Mouse (Mus musculus) heart, postnatal 4 days (tissue): ENCODE results near the gene Golga4. TPM values are rescaled to one million over a fixed set of nuclear protein-coding genes. Genes with fewer than 3 reads are reported as not detected.

Experiments
- DNase-seq: peaks from one replicate; pipeline ENCODE4 v3.0.0; 2021
- total RNA-seq, 2 experiments: library from RNA; stranded (reverse); gene quantifications; 2 replicates each; pipeline ENCODE4 v1.2.3; 2021

Gene Golga4
- total RNA-seq: 100 to 1,000 TPM; 144 to 146 TPM

DNA sequence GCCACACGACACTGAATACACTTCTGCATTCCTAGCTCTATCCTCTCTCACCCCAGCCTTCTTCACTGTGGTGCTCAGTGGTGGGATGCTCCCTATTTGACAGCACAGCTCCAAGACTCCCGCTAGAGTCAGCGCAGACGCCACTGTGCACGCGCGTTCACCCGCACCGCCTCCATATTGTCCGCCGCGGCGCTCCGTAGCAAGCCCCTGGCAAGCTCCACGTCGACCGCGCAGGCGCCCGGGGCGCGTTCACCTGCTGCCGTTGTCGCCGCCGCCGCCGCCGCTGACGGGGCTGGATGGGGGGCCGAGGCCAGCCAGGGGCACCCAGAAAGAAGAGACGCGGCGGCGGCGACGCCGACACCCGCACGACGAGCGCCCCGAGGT is at the start of gene Golga4:
Golga4 (plus strand) TSS at position 248 of the 384 bp plus-strand sequence.
- DNase-seq: peak; percentile 92

DNA sequence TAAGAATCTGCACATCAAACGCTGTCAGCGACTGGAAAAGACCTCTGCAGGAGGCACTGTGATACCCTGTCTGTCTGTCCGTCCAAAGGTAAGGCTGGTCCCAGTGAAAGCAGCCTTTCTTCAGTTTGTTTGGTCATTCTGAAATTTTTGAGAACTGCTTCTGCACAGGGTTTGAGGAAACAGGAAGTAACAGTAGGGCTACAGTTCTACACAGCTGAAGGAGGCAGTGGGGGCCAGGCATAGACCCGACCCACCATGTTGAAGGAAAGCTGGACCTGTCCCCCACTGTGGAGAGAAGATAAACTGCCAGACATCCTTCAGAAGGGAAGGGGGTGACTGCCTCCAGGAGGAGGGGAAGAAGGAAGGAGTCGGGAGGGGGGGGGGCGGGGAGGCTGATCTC is 49.7 kb upstream of the Golga4 start:
- no peak for DNase-seq

DNA sequence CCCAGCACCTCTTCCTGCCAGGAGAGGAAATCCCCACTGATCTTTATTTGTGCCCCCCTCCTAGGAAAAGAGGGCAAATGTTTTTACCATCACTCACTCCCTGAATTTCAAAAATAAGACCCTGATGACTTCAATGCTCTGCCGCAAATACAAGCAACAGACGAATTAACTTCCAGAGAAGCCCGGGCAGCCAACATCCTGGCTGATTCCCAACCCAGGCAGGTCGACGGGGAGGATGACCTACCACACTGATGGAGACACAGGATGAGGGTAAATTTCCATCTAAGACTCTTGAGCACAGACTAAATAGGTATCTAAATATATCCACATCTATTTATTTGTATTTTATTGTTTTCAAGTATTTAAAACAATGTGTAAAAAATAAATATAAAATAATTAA is 48.0 kb upstream of the Golga4 start:
- no peak for DNase-seq

DNA sequence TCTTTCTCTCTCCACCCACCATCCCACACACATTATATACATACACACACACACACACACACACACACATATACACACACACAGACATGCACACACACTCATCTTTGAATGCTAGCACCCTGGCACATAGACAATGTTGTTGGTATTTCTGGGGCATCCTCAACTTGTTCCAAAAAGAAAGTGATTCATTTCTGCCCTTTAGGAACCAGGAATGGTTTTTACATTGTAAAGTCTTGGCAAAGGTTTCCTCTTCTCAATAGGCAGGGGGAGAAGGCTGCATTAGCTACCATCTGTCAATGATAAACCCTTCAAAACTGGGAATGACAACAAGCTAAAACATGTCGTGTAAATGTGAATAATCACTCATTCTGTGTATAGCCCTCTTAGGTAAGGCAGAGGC is 42.0 kb upstream of the Golga4 start:
- DNase-seq: no peak

DNA sequence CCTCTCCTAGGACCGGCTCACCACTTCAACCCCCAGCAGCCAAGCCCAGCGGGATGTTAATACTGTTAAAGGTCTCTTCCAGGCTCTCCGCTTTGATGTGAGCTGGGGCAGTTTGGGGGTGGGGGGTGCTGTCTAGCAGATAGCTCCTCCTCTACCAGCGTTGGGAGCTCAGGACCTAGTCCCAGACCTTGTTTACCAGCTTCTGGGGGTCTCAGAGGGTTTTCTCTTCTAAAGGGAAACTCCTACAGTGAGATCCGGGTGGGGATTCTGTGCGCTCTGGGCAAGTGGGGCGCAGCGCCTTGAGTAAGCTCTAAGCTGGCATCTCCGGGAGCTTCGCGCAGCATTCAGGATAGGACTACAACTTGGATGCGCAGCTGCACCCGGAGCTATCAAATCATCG is 37.8 kb upstream of the Golga4 start:
- no peak for DNase-seq

DNA sequence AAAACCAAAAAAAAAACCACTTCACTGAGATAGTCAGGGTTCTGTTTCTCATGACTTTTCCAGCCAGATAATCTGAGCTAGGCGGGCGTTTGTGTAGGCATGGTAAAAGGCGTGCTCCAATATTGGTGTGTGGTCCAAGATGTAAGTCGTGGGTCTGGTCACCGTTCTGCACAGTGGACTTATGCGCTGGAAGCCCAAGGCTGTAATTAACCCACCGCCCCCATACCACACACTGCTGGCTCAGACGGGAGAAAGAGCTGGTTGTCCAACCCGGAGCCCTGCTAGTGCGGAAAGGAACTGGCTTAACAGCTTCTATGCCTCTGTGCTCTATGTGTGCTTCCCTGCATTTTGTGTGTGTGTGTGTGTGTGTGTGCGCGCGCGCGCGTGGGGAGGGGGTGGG is 36.8 kb upstream of the Golga4 start:
- no peak for DNase-seq

DNA sequence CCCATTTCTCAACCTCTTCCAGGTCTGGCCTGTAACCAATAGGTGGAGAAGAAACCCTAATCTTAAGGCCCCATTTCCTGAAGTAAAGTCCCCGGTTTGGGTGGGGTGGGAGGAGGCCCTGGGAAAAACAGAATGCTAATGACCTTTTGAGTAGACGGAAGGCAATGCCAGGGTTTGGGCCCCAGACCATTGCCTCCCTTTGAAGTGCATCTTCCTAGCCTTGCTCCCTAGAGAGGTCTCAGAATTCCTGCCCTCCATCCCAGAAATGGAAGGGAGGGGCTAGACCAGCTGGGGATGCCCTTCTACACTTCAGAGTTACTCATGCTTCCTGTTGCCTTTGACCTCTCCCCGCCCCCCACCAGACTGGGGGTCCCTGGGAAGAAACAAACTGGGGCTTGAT is 34.8 kb upstream of the Golga4 start:
- no peak for DNase-seq

DNA sequence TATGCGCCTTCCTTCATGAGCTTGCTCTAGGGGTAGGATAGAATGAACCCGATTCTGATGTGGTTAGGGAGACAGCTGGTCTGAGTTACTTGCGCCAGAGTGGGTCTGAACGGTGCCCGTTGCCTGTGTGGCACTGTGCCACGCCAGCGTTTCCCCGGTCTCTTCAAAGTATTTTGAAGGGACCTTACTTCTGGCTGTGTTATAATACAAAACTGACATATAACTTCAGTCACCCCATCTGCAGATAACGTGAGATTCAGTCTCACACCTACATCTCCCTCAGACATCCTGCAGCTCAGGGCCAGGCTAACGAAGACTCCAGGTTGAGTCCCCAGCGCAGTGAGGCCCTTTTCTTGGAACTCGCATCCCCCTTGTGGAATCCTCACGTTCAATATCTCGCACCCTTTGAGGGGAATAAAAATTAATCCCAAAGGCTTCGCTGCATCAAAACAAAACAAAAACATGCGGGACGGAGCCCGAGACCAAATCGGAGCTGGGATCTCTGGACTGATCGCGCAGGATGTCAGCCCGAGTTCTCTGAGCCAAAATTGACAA is 29.8 kb upstream of the Golga4 start:
- no peak for DNase-seq

DNA sequence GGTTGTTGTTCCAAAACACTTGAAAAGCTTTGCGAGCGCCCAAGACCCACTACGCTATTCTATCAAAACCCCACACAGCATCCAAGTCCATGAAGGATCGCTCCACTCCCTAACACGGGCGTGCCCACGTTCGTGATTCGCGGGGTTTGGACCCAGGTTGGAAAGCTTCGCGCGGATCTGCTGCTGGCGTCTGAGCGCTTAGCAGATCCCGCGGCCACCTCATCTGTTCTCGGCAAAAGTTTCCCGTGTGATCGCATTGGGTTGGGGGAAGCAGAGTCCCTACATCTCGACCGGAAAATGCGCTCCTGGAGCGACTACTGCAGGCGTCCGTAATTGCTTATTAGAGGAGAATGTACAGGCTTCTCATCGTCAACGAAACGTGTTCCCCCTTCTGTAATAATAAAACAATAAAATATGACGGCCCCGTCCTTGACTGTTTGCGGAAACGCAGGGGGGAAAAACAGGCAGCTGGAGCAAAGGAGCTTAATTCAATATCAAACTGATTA is 29.2 kb upstream of the Golga4 start:
- DNase-seq: no peak

DNA sequence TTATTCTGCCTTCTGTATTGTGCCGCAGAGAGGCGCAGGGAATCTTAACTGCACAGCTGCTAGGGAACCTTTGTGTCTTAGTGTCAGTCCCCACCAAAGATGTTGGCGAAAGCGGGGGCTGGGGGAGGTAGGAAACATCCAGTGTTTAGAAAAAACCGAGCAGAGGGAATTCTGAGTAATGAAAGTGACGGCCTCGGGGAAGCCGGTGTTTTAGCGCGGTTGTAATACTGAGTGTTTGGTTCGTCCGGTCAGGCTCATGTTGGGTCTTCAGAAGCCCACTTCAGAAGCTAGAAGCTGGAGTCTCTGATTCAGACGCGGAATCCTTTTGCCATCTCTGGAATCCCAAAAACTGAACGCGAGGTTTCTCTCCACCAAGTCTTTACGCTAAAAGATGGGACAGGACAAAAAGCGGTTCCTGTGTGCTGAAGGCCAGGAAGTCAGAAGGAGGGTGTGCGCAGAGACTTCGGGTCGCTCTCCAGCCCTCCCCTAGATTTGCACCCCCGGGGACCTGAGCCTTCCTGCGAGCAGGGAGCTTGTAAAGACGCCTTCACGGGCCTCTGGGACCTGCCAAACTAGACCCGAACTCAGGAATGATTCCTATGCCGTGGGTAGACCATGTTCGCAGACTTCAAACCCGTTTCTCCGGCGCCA is 28.7 kb upstream of the Golga4 start:
- DNase-seq: no peak

DNA sequence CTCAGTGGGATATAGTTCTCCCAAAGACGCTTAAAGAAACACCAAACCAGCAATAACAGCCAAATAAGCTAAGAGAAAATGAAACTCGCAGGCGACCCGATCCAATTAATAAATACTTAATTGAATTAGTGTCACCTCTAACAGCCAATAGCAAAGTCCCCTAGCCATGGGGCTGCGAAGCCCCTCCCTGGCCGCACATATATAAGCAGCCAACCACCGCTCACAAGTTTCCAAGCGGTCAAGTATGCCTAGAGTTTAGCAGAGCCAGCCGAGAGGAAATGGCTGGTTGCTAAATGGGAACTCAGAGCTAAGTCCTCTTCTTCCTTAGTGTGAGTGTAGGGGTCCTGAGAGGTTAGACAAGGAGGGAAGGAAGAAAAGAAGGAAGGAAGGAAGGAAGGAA is 28.1 kb upstream of the Golga4 start, which contains the start of gene Eomes:
Eomes (plus strand) TSS at position 252 of the 400 bp plus-strand sequence.
- no peak for DNase-seq

DNA sequence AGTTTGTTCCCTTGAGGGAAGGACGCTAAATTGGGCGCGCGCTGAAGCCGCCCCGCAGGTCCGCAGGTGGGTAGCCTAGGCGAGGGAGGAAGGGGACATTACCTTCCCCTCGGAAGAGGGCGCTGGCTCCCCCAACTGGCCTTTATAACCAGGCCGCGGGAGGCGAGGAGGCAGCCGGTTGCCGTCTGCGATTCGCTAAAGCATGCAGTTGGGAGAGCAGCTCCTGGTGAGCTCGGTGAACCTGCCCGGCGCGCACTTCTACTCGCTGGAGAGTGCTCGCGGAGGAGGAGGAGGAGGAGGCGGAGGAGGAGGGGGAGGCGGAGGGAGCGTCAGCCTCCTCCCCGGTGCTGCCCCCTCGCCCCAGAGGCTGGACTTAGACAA is 27.6 kb upstream of the Golga4 start:
- DNase-seq: no peak

DNA sequence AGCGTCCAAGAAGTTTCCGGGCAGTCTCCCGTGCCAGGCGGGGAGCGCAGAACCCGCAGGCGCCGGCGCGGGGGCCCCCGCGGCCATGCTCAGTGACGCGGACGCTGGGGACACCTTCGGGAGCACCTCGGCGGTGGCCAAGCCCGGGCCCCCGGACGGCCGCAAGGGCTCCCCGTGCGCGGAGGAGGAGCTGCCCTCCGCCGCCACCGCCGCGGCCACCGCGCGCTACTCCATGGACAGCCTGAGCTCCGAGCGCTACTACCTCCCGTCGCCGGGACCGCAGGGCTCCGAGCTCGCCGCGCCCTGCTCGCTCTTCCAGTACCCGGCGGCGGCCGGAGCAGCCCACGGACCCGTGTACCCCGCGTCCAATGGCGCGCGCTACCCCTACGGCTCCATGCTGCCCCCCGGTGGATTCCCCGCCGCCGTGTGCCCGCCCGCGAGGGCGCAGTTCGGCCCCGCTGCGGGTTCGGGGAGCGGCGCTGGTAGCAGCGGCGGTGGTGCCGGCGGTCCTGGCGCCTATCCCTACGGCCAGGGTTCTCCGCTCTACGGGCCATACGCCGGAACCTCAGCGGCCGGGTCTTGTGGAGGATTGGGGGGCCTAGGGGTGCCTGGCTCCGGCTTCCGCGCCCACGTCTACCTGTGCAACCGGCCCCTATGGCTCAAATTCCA is 27.1 kb upstream of the Golga4 start:
- peak; percentile 42 for DNase-seq

DNA sequence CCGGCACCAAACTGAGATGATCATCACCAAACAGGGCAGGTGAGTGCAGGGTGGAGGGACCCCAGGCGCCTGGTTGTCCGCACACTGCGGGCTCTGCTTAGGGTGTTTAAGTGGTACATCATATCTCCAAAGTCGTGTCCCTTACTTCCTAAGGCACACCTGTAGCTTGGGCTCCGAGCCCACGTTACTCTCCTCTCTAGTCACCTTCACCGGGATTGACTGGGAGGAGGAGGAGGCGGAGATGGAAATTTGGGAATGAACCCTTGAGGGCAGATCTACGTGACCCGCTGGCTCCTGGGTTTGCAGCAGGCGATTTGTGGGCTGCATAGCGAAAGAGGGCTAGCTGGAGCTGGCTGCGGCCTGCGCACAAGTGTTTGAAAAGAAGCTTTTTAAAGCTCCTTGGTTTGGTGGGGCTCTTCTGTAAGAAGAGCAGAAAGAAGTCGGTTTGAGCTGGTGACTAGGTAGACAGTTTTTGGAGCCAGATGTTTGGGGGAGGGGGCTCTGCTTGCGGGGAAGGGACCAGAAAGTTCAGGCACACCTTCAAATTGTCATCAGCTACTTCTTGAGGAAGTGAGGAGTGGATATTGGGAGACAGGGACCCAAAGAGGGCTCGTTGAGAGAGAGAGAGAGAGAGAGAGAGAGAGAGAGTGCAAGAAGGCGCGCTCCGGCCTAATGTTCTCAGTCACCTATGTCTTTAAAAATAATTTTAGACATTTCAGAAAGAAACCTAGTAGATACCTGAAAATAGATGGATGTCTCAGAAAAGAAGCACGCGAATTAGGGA is 26.4 kb upstream of the Golga4 start:
- no peak for DNase-seq

DNA sequence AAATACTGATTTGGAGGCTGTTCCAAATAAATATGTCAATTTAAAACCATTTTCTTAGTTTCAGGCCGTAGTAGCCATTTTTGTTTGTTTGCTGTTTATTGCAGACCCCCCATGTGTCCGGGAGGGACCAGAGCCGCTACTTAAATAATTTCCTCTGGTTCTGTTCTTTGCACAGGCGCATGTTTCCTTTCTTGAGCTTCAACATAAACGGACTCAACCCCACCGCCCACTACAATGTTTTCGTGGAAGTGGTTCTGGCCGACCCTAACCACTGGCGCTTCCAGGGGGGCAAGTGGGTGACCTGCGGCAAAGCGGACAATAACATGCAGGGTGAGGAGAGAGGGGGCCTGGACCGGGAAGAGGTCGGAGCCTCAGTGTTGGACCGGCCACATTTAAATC is 25.8 kb upstream of the Golga4 start:
- no peak for DNase-seq

DNA sequence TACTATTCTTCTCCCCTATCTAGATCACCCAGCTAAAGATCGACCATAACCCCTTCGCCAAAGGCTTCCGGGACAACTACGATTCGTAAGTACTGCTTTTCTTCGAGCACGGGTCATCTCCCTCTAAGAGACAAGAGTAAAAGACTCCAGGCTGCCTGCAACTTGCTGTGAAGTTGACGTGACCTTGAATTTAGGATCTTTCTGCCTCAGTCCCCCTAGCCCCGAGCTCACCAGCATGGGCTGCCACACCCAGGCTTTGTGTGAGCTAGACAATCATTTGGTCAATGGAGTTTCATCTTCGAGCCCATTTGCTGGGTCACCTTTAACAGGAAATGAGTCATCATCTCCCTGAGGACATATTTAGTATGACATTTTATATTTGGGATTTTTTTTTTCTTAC is 23.9 kb upstream of the Golga4 start:
- no peak for DNase-seq

DNA sequence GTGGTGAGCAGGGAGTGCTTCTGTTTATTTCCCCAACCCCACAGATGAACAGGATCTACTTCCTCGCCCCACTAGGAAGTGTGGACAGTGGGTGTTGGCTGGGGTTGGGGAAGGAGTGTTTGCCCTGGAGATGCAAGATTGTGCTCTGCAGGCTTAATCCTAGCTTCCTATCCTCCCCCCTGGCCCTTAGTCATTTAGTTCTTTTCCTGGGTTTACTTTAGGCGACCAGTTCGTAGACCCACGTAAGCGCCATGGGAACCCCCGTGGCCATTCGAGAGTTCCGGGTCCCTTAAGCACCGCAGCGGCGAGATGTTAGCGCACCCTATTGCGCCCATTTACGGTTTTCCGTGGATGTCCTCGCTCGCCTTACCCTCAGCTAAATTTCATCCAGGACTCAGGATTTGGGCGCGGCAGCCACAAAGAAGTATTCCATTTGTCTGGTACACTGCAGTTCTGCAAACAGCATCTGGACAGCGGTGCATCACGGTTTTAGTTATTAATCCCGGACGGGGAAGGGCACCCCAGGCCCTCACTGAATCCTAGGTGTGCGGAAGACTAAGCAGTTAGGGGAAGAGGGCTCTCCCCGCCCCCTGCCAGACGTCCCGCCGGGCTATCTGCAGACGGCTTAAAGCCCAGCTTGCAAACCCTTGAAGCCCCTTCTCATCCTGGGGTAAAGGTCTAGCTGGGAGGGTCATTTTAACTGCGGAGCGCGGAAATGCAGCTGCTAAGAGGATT is 19.5 kb upstream of the Golga4 start:
- DNase-seq: no peak

DNA sequence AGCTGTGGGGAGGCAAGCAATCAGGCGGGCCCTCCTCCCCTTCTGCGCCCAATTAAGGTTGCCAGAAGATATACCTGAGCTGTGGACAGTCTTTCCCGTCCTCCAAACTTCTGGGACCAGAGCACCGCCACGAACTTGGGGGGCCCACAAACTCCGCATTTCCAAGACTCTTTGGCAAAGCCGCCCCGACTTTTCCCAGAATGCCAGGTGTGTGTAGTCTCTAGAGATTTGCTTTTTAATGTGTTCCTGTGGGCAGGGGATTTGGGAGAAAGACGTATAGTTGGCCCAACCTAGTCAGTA is 19.0 kb upstream of the Golga4 start:
- DNase-seq: no peak

DNA sequence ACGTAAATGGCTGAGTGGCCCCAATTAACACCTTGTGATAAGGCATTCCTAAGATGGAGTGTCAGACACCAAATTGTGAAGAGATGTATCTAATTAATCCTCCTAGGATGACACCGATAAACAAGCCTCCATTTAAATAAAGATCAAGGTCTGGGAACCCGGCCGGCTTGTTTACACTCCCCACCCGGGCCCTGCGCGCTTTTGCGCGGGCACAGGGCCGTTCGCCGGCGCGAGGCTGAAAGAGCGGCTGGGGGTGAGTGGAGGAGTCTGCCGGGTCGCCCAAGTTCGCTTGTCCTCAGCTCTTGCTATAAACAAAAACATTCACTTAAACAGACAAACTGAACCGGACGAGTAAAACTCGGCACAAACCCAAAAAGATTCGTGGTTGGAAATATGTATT is 18.4 kb upstream of the Golga4 start:
- no peak for DNase-seq

DNA sequence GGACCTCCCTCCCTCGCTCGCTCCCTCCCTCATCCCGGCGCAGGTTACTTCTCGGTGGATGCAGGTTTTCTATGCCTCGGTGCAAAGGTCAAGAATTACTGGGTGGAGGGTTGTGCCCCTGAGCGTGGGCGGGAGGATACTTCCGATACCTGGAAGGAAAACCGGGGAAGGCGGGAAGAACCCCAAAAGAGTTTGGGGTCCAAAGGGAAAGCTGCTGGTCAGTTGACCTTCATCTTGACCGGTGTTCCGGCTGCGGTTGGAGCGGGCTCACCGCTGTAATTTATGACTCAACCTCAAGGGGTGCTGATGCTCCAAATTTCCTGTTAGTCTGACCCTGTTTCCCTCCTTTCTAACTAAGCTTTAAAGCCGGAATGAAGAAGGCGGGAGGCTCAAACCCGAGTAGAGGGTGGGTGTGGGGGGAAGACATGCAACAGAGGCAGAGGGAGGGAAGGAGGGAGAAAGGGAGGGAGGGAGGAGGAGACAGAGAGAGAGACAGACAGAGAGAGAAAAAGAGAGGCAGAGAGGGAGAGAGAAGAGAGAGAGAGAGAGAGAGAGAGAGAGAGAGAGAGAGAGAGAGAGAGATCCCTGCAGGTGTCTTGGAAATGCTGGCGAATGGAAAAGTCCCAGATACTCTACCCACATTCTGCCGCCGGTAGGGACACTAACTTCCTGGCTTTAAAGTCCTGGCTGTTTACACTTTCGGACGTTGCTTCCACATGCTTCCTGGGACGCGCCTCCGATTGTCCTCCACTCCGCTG is 17.8 kb upstream of the Golga4 start:
- peak; percentile 70 for DNase-seq

DNA sequence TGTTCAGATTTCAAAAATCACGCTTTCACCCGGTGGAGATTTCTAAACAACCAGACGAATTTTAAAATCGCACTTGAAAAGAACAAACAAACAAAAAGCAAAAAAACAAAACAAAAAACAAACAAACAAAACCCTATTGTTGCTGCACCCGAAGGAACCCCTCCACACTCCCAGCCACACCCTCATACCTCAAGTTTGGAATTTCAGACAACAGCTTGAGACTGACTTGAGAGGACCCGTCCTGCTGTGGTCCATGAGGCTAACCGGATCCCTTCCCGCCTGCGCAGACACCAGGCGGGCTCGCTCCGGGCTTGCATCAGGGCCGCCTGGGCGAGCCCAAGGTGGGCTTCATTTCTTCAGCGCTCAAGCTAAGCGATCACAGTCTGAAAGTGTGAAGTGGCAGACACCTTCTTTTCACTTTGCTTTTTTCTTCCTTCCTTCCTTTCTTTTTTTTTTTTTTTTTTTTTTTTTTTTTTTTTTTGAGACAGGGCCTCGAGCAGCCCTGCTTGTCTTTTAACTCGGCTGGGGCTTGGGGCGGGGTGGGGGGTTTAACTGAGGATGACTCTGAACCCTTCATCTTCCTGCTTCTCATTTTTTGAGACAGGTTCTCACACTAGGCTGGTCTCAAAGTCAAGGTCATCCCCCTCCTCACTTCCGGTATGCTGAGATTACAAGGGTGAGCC is 17.0 kb upstream of the Golga4 start:
- no peak for DNase-seq
